Mouse (Mus musculus): Measurements from ENCODE around the gene Slco4a1. TPM values are rescaled to one million over a fixed set of nuclear protein-coding genes. Genes with fewer than 3 reads are reported as not detected.

The Slco4a1 gene
- polyA plus RNA-seq, 1 experiment from 2014 or later, result 0.21 TPM

DNA sequence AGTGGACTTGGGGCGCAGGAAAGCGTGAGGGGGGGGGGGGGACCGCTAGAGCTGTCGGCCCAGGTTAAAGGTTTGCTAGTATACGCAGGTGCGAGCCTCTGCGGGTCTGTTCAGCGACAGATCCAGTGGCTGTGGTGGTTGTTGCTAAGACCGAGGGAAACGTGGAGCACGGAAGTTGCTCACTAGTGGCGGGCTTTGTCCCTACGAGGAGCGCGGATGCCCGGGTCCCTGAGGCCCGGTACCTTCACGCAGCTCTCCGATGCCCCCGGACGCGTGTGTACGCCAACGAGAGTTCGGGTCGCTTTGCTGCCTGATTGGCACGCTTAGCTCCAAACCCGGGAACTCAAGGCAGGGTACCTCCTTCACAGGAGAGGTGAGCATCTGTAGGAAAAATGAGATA is 660 bp downstream of the Slco4a1 start:
- ATAC-seq, result no peak
- H3K9ac ChIP-seq (replicated peaks; ENCODE audit: low read depth), result no peak overlapping the region
- WGBS, result 1% methylated on average over 26 of the region's 28 CpGs

GRCm38 (mm10) chr2:180457680-180458079 is 1.6 kb downstream of the Slco4a1 start:
- 61% methylated on average over 2 of the region's 2 CpGs for WGBS
- TF ChIP-seq CTCF (IDR thresholded peaks at IDR 0.05) (no peak), EP300 (IDR thresholded peaks at IDR 0.05) (no peak)
- no peak overlapping the region for H3K27ac ChIP-seq (ENCODE audit: low read length)
- no peak for ATAC-seq
- no peaks in the 10 kb centered on the region for H3K9me3 ChIP-seq (ENCODE audit: low read length)
- H3K4me2 ChIP-seq (replicated peaks; ENCODE audit: low read depth, low read length), result no peak overlapping the region
- H3K4me3 ChIP-seq (ENCODE audit: low read depth, low read length), result no peak overlapping the region
- peaks cover 15% of the 10 kb centered on the region; the same call in 1 of the 2 replicates for H3K27me3 ChIP-seq (replicated peaks; ENCODE audit: insufficient read depth, low read length)
- H3K4me1 ChIP-seq (ENCODE audit: insufficient read depth, low read depth, low read length), result peaks cover 7% of the 10 kb centered on the region
- no peak for DNase-seq (ENCODE audit: low spot score)
- H3K36me3 ChIP-seq (ENCODE audit: insufficient read depth, low read length), result no peaks in the 10 kb centered on the region
- no peak overlapping the region for H3K9ac ChIP-seq (replicated peaks; ENCODE audit: low read depth)

More for the DNA sequence above, 660 bp downstream of the Slco4a1 start:
- peaks cover 15% of the 10 kb centered on the region; the same call in 1 of the 2 replicates for H3K27me3 ChIP-seq (replicated peaks; ENCODE audit: insufficient read depth, low read length)
- H3K4me1 ChIP-seq (ENCODE audit: insufficient read depth, low read depth, low read length), result peaks cover 7% of the 10 kb centered on the region
- TF ChIP-seq EP300 (IDR thresholded peaks at IDR 0.05), result no peak
- no peak for TF ChIP-seq CTCF (IDR thresholded peaks at IDR 0.05)
- no peak for DNase-seq (ENCODE audit: low spot score)
- no peaks in the 10 kb centered on the region for H3K9me3 ChIP-seq (ENCODE audit: low read length)
- no peak overlapping the region for H3K27ac ChIP-seq (ENCODE audit: low read length)
- H3K4me3 ChIP-seq (ENCODE audit: low read depth, low read length), result peak overlapping the region; percentile 38
- no peaks in the 10 kb centered on the region for H3K36me3 ChIP-seq (ENCODE audit: insufficient read depth, low read length)
- peak overlapping the region; percentile 77 for H3K4me2 ChIP-seq (replicated peaks; ENCODE audit: low read depth, low read length)

DNA sequence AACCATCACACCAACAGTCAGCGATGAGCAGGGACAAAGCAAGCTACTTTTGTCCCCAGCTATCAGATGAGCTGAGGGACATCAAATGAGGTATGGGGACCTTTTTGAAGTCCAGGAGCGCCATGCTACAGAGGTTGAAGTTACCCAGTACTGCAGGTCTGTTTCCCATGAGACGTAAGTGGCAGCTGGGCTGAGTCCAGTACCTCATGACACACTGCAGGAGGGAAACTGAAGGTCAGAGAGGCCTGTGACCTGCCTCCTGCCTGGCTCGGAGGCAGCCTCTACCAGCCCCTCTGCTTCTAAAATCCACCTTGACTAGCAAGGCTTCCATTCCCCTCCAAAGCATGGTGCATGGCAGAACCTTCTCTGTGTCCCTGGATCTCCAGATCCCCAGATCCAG is 3.4 kb downstream of the Slco4a1 start:
- peaks cover 7% of the 10 kb centered on the region for H3K4me1 ChIP-seq (ENCODE audit: insufficient read depth, low read depth, low read length)
- H3K27me3 ChIP-seq (replicated peaks; ENCODE audit: insufficient read depth, low read length), result peaks cover 15% of the 10 kb centered on the region; the same call in 1 of the 2 replicates
- TF ChIP-seq CTCF (IDR thresholded peaks at IDR 0.05) (no peak), EP300 (IDR thresholded peaks at IDR 0.05) (no peak)
- no peak for DNase-seq (ENCODE audit: low spot score)
- no peak overlapping the region for H3K4me3 ChIP-seq (ENCODE audit: low read depth, low read length)
- H3K9ac ChIP-seq (replicated peaks; ENCODE audit: low read depth), result no peak overlapping the region
- no peaks in the 10 kb centered on the region for H3K9me3 ChIP-seq (ENCODE audit: low read length)
- no peak overlapping the region for H3K27ac ChIP-seq (ENCODE audit: low read length)
- ATAC-seq, result no peak
- no peaks in the 10 kb centered on the region for H3K36me3 ChIP-seq (ENCODE audit: insufficient read depth, low read length)
- 78% methylated on average over 4 of the region's 4 CpGs for WGBS
- no peak overlapping the region for H3K4me2 ChIP-seq (replicated peaks; ENCODE audit: low read depth, low read length)

DNA sequence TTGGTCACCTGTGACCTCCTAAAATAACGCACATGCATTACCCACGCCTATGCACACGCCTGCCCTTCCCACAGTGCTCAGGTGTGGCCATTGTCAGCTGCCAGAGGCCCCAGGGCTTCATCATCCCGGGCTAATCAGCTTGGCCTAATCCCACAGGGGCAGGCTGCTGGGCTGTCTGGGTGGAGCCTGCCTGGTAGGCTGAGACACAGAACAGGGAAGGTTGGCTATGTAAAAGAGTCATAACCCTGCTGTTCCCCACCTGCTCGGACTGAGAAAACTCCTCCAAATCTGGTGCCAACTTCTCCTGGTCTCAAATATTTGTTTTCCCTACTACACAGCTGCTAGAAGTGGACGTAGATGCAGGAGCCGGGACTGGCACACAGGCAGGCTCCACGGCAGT is 4.8 kb downstream of the Slco4a1 start:
- DNase-seq (ENCODE audit: low spot score) (peak; percentile 50), ATAC-seq (no peak; the same call in 1 of the 2 replicates)
- no peak for TF ChIP-seq CTCF (IDR thresholded peaks at IDR 0.05)
- no peak for TF ChIP-seq EP300 (IDR thresholded peaks at IDR 0.05)
- WGBS, result 49% methylated on average over 8 of the region's 8 CpGs
- Histone ChIP-seq H3K4me3 (ENCODE audit: low read depth, low read length) (no peak overlapping the region), H3K27me3 (replicated peaks; ENCODE audit: insufficient read depth, low read length) (peaks cover 15% of the 10 kb centered on the region; the same call in 1 of the 2 replicates), H3K4me1 (ENCODE audit: insufficient read depth, low read depth, low read length) (peaks cover 4% of the 10 kb centered on the region), H3K27ac (ENCODE audit: low read length) (no peak overlapping the region), H3K36me3 (ENCODE audit: insufficient read depth, low read length) (no peaks in the 10 kb centered on the region), H3K9ac (replicated peaks; ENCODE audit: low read depth) (no peak overlapping the region), H3K4me2 (replicated peaks; ENCODE audit: low read depth, low read length) (no peak overlapping the region), H3K9me3 (ENCODE audit: low read length) (no peaks in the 10 kb centered on the region)

DNA sequence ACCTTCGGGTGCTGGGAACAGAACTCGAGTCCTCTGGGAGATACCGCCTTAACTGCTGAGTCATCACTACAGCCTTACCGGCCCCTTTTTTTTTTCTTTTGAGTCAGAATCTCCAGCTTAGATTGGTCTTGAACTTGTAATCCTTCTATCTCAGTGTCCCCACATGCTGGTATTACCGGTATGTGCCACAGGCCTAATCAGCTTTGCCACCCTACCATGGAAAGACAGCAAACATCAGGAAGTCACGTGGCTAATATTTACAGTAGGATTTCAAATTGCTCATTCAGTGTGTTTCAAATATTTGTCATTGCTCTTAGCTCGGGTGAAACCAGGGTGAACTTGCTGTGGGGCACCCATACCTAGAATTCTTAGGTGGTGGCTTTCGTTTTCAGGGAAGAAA is 6.5 kb downstream of the Slco4a1 start:
- TF ChIP-seq CTCF (IDR thresholded peaks at IDR 0.05) (no peak), EP300 (IDR thresholded peaks at IDR 0.05) (no peak; the same call in 1 of the 2 replicates)
- ATAC-seq, result peak; percentile 69
- no peak overlapping the region for H3K27ac ChIP-seq (ENCODE audit: low read length)
- peak overlapping the region; percentile 30; the same call in 1 of the 2 replicates for H3K4me2 ChIP-seq (replicated peaks; ENCODE audit: low read depth, low read length)
- no peaks in the 10 kb centered on the region for H3K9me3 ChIP-seq (ENCODE audit: low read length)
- no peak overlapping the region for H3K9ac ChIP-seq (replicated peaks; ENCODE audit: low read depth)
- no peak overlapping the region for H3K4me3 ChIP-seq (ENCODE audit: low read depth, low read length)
- H3K36me3 ChIP-seq (ENCODE audit: insufficient read depth, low read length), result no peaks in the 10 kb centered on the region
- WGBS, result 51% methylated on average over 8 of the region's 8 CpGs
- H3K27me3 ChIP-seq (replicated peaks; ENCODE audit: insufficient read depth, low read length), result 0 out of 2 replicates have a peak, but pooled peaks cover 2% of the 10 kb centered on the region
- peak; percentile 70 for DNase-seq (ENCODE audit: low spot score)
- H3K4me1 ChIP-seq (ENCODE audit: insufficient read depth, low read depth, low read length), result no peaks in the 10 kb centered on the region

DNA sequence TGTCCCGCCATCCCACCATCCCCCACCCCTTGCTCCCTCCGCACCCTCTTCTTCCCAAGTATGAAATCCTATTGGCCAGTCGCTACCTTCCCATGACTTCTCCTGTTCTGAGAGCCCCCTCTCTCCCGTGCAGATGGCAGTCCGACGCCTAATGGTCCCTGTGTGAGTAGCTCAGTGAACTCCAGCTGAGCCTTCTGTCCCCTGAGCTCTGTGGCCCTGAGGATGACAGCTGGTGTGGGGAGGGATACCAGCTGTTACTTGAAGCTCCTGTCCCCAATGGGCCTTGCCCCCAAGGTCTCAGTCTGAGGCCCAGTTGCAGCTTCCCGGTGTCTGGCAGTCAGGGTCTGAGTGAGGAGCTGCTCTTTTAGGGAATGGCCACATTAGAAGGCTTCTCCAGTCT is 10.5 kb downstream of the Slco4a1 start:
- Histone ChIP-seq H3K36me3 (ENCODE audit: insufficient read depth, low read length) (no peaks in the 10 kb centered on the region), H3K4me3 (ENCODE audit: low read depth, low read length) (no peak overlapping the region), H3K4me1 (ENCODE audit: insufficient read depth, low read depth, low read length) (no peaks in the 10 kb centered on the region), H3K4me2 (replicated peaks; ENCODE audit: low read depth, low read length) (no peak overlapping the region), H3K9me3 (ENCODE audit: low read length) (no peaks in the 10 kb centered on the region), H3K27ac (ENCODE audit: low read length) (no peak overlapping the region), H3K27me3 (replicated peaks; ENCODE audit: insufficient read depth, low read length) (no peaks in the 10 kb centered on the region), H3K9ac (replicated peaks; ENCODE audit: low read depth) (no peak overlapping the region)
- WGBS, result 46% methylated on average over 7 of the region's 7 CpGs
- TF ChIP-seq CTCF (IDR thresholded peaks at IDR 0.05) (no peak), EP300 (IDR thresholded peaks at IDR 0.05) (no peak)
- no peak for DNase-seq (ENCODE audit: low spot score)
- no peak for ATAC-seq

DNA sequence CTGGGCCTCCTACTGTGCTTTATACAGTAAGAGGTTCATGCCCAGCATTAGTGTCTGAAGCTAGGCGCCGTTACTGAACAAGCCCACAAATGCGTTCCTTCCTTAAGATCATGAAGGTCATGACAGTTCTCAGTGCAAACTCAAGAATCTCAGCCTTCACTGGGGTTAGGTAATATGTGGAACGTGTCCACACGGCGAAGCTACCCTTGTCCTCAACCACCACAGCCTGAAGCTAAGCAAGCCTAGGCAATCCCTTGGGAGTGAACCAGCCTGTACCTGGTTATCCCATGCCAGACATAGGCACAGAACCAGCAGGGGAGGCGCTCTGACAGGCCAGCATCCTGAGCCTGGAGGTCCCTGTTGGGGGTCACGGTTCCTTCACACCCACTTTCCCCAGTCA is 12.8 kb downstream of the Slco4a1 start:
- DNase-seq (ENCODE audit: low spot score) (no peak), ATAC-seq (no peak)
- H3K4me1 ChIP-seq (ENCODE audit: insufficient read depth, low read depth, low read length), result no peaks in the 10 kb centered on the region
- H3K36me3 ChIP-seq (ENCODE audit: insufficient read depth, low read length), result no peaks in the 10 kb centered on the region
- H3K9me3 ChIP-seq (ENCODE audit: low read length), result no peaks in the 10 kb centered on the region
- H3K27me3 ChIP-seq (replicated peaks; ENCODE audit: insufficient read depth, low read length), result no peaks in the 10 kb centered on the region
- H3K4me3 ChIP-seq (ENCODE audit: low read depth, low read length), result no peak overlapping the region
- no peak for TF ChIP-seq CTCF (IDR thresholded peaks at IDR 0.05)
- H3K4me2 ChIP-seq (replicated peaks; ENCODE audit: low read depth, low read length), result no peak overlapping the region
- no peak overlapping the region for H3K9ac ChIP-seq (replicated peaks; ENCODE audit: low read depth)
- WGBS, result 90% methylated on average over 8 of the region's 8 CpGs
- no peak overlapping the region for H3K27ac ChIP-seq (ENCODE audit: low read length)
